Mouse (Mus musculus): ENCODE results near the gene H2-Eb1. TPM values are rescaled to one million over a fixed set of nuclear protein-coding genes. Genes with fewer than 3 reads are reported as not detected.
A peak's percentile ranks its signal among the peaks of the same experiment; 100 is the strongest.

Gene H2-Eb1
- total and polyA plus RNA-seq, 3 experiments = 28.9 to 74.4 (median 36.5) TPM

DNA sequence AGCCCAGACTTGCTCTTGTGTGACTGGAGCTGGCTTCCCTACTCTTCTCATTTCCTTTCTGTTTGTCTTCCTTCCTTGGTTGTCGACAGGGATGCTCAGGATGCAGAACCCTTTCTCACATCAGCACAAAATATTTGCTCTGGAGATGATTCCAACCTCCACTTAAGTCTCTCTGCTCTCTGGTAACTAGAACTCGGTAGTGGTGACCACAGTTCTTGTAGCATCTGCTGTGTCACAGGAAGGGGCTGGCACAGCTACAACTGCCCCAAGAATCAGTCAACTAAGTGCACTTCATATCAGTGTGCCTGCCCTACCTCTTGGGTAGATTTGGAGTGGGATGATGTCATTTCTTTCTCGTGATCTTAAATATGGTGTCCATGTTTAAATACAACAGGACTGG is 40.4 kb downstream of the H2-Eb1 start:
- Histone ChIP-seq H3K36me3 (ENCODE audit: control insufficient read depth, insufficient read depth, low read length) (no peaks in the 10 kb centered on the region), H3K4me1 (ENCODE audit: control insufficient read depth, insufficient read depth, low read length) (no peaks in the 10 kb centered on the region; the same call in 1 of the 2 replicates), H3K9ac (ENCODE audit: low read depth, low read length) (no peak overlapping the region), H3K27ac (no peak overlapping the region), H3K79me2 (replicated peaks; ENCODE audit: control insufficient read depth, insufficient read depth, low read length) (no peaks in the 10 kb centered on the region), H3K4me3 (no peak overlapping the region), H3K27me3 (ENCODE audit: control insufficient read depth, insufficient read depth, low read length) (no peaks in the 10 kb centered on the region)
- 41% methylated on average over 3 of the region's 3 CpGs for WGBS
- DNase-seq = no peak
- intact Hi-C loops (cut with DNase I) = loop anchor here (10.0 kb wide), 1 partner anchor 251 kb away; the partner anchor contains the start of gene H2-Oa
- TF ChIP-seq CTCF (IDR thresholded peaks at IDR 0.05) (no peak), EP300 (IDR thresholded peaks at IDR 0.05; ENCODE audit: insufficient read depth, low read depth, low read length) (no peak), POLR2A (IDR thresholded peaks at IDR 0.05; ENCODE audit: insufficient read depth, low read depth, low read length) (no peak)

DNA sequence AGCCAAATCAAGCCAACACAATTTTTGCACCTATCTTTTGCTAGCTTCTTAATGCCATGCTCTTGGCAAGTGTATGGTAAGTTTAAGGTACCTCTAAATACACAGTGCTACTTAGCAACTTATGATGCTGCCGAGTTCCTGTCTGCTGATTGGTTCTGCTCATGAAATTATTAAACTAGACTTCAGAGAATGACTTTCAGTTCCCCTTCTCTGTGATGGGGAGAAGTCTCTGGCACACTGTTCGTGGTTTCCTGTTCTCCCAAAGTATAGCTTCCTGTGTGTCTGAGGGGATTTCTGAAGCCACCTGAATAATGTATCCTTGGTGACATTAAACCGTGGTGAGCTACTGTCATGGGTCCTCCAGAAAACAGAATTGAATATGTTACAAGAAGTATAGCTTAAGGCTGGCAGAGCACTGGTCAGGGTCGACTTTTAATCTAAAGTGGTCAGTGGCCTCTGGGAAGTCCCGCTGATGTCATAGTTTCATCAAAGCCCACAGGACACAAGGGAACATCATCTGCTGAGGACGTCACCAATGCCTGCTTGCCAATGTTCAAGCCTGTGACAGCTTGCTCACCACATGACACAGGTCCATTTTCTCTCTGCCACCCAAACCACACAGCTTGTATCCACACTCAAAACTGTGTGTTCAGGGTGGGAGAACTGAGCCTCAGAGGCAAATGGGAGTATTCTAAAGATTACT is 42.1 kb downstream of the H2-Eb1 start:
- H3K79me2 ChIP-seq (replicated peaks; ENCODE audit: control insufficient read depth, insufficient read depth, low read length) = no peaks in the 10 kb centered on the region
- TF ChIP-seq POLR2A (IDR thresholded peaks at IDR 0.05; ENCODE audit: insufficient read depth, low read depth, low read length) = no peak
- no peak overlapping the region for H3K9ac ChIP-seq (ENCODE audit: low read depth, low read length)
- no peaks in the 10 kb centered on the region for H3K27me3 ChIP-seq (ENCODE audit: control insufficient read depth, insufficient read depth, low read length)
- intact Hi-C loops (cut with DNase I) = loop anchor here (2.0 to 10.0 kb wide), 2 partner anchors 177 to 253 kb away; partner anchors contain the start of gene H2-Oa
- no peak overlapping the region for H3K27ac ChIP-seq
- peak in 1 of 2 experiments; percentile 71 for DNase-seq
- WGBS = 35% methylated on average over 6 of the region's 6 CpGs
- no peaks in the 10 kb centered on the region for H3K4me1 ChIP-seq (ENCODE audit: control insufficient read depth, insufficient read depth, low read length)
- H3K4me3 ChIP-seq = no peak overlapping the region
- no peaks in the 10 kb centered on the region for H3K36me3 ChIP-seq (ENCODE audit: control insufficient read depth, insufficient read depth, low read length)

DNA sequence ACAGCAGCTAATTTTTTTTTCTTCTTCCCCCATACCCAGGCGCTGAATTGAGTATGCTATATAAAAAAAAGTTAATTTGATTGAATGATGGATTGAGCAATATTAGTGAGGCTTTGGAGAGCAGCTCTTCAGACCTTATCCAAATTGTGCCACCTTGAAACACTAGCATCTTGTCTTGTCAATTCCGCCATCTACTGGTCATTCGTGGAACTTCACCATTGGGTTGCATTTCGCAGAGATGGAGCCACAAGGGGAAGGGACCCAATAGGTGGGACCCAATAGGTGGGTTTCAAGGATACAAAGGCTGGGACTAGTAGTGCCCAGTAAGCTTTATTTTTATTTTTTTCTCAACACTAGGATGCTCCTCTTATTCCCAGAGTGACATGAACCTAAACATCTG is 43.8 kb downstream of the H2-Eb1 start:
- intact Hi-C loops (cut with DNase I) = loop anchor here (1.0 to 10.0 kb wide), 3 partner anchors 99 to 255 kb away; partner anchors contain the start of gene H2-Oa

DNA sequence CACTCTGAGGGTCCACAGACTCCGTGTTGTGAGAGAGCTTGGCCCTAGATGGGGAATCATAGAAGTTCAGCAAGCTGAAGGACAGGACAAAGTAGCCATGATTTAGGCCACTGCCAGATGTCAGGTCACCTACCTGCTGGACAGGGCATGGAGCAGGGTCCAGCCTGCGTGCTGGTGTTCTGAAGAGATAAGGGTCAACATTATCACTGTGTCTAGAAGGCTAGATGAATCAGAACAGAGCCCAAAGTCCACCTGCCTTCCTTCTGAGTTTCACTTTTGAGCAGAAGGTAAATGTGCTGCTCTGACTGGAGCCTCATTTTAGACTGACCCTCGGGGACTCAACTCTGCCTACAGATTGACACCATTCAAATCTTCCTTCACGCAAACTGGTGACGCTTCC is 48.9 kb downstream of the H2-Eb1 start, which contains the start of gene Btnl2:
Btnl2 (plus strand) TSS at position 284 of the 400 bp plus-strand sequence.
- H3K4me1 ChIP-seq (ENCODE audit: control insufficient read depth, insufficient read depth, low read length) = no peaks in the 10 kb centered on the region; the same call in 1 of the 2 replicates
- no peaks in the 10 kb centered on the region for H3K36me3 ChIP-seq (ENCODE audit: control insufficient read depth, insufficient read depth, low read length)
- 78% methylated on average over 5 of the region's 5 CpGs for WGBS
- no peak within 1 kb of the TSS for H3K9ac ChIP-seq (ENCODE audit: low read depth, low read length)
- DNase-seq = no peak
- H3K79me2 ChIP-seq (replicated peaks; ENCODE audit: control insufficient read depth, insufficient read depth, low read length) = no peaks in the 10 kb centered on the region
- TF ChIP-seq CTCF (IDR thresholded peaks at IDR 0.05) (no peak), POLR2A (IDR thresholded peaks at IDR 0.05; ENCODE audit: insufficient read depth, low read depth, low read length) (no peak), EP300 (IDR thresholded peaks at IDR 0.05; ENCODE audit: insufficient read depth, low read depth, low read length) (no peak)
- H3K4me3 ChIP-seq = no peak within 1 kb of the TSS
- H3K27me3 ChIP-seq (ENCODE audit: control insufficient read depth, insufficient read depth, low read length) = peaks cover 3% of the 10 kb centered on the region; the same call in 1 of the 2 replicates
- intact Hi-C loops (cut with DNase I) = no loop called here
- peak within 1 kb of the TSS; percentile 5; the same call in 1 of the 2 replicates for H3K27ac ChIP-seq

More for the DNA sequence above, 43.8 kb downstream of the H2-Eb1 start:
- Histone ChIP-seq H3K27me3 (ENCODE audit: control insufficient read depth, insufficient read depth, low read length) (0 out of 2 replicates have a peak, but pooled peaks cover 3% of the 10 kb centered on the region), H3K4me3 (no peak overlapping the region), H3K36me3 (ENCODE audit: control insufficient read depth, insufficient read depth, low read length) (no peaks in the 10 kb centered on the region), H3K9ac (ENCODE audit: low read depth, low read length) (no peak overlapping the region), H3K27ac (no peak overlapping the region), H3K4me1 (ENCODE audit: control insufficient read depth, insufficient read depth, low read length) (no peaks in the 10 kb centered on the region), H3K79me2 (replicated peaks; ENCODE audit: control insufficient read depth, insufficient read depth, low read length) (no peaks in the 10 kb centered on the region)
- TF ChIP-seq CTCF (IDR thresholded peaks at IDR 0.05) (peak; percentile 92), POLR2A (IDR thresholded peaks at IDR 0.05; ENCODE audit: insufficient read depth, low read depth, low read length) (no peak), EP300 (IDR thresholded peaks at IDR 0.05; ENCODE audit: insufficient read depth, low read depth, low read length) (0 out of 2 replicates have a peak, but pooled peaks have one; percentile 19)
- DNase-seq = peak; percentile 58 to 74
- 2% methylated on average over 4 of the region's 4 CpGs for WGBS

DNA sequence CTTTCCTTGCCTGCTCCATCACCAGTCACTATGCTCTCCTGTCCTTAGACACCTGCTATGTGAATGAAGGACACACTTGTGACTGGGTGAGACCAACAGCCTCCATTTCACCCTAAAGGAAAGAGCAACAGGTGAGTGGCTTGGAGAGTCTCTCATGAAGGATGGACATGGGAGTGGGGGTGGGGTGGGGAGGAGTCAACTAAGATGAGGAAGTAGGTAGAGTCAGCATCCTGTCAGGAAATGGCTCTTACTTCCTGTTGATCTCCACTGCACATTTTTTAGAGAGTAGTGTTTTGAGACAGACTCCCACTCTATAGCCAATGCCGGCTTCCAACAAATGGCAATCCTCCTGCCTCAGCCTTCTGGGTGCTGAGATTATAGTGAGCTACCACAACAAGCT is 49.3 kb downstream of the H2-Eb1 start:
- DNase-seq = no peak
- 48% methylated on average over 1 of the region's 1 CpGs for WGBS
- intact Hi-C loops (cut with DNase I) = no loop called here
- H3K36me3 ChIP-seq (ENCODE audit: control insufficient read depth, insufficient read depth, low read length) = no peaks in the 10 kb centered on the region
- H3K4me1 ChIP-seq (ENCODE audit: control insufficient read depth, insufficient read depth, low read length) = no peaks in the 10 kb centered on the region; the same call in 1 of the 2 replicates
- no peaks in the 10 kb centered on the region for H3K79me2 ChIP-seq (replicated peaks; ENCODE audit: control insufficient read depth, insufficient read depth, low read length)
- peaks cover 4% of the 10 kb centered on the region; the same call in 1 of the 2 replicates for H3K27me3 ChIP-seq (ENCODE audit: control insufficient read depth, insufficient read depth, low read length)
- H3K9ac ChIP-seq (ENCODE audit: low read depth, low read length) = no peak overlapping the region
- H3K27ac ChIP-seq = peak overlapping the region; percentile 5; the same call in 1 of the 2 replicates
- H3K4me3 ChIP-seq = no peak overlapping the region
- TF ChIP-seq EP300 (IDR thresholded peaks at IDR 0.05; ENCODE audit: insufficient read depth, low read depth, low read length) (no peak), POLR2A (IDR thresholded peaks at IDR 0.05; ENCODE audit: insufficient read depth, low read depth, low read length) (no peak), CTCF (IDR thresholded peaks at IDR 0.05) (no peak)

DNA sequence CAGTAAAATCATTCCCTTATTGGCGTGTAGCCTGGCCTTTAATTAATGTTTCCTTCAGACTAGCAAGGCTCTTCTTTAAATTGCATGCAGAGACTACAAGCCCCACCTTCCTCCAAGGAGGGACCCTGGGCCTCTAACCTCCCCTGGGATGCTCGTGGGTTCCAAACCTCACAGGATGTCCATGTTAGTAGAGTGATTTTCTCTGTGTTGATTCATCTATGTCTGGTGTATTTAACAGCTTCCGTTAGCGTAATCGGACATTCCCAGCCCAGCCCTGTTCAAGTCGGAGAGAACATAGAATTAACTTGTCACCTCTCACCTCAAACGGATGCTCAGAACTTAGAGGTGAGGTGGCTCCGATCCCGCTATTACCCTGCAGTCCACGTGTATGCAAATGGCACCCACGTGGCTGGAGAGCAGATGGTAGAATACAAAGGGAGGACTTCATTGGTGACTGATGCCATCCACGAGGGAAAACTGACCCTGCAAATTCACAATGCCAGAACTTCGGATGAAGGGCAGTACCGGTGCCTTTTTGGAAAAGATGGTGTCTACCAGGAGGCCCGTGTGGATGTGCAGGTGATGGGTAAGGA is 57.4 kb downstream of the H2-Eb1 start:
- Histone ChIP-seq H3K4me1 (ENCODE audit: control insufficient read depth, insufficient read depth, low read length) (no peaks in the 10 kb centered on the region), H3K9ac (ENCODE audit: low read depth, low read length) (no peak overlapping the region), H3K79me2 (replicated peaks; ENCODE audit: control insufficient read depth, insufficient read depth, low read length) (no peaks in the 10 kb centered on the region), H3K27me3 (ENCODE audit: control insufficient read depth, insufficient read depth, low read length) (peaks cover 1% of the 10 kb centered on the region), H3K27ac (no peak overlapping the region), H3K4me3 (no peak overlapping the region), H3K36me3 (ENCODE audit: control insufficient read depth, insufficient read depth, low read length) (no peaks in the 10 kb centered on the region)
- 74% methylated on average over 15 of the region's 15 CpGs for WGBS
- TF ChIP-seq EP300 (IDR thresholded peaks at IDR 0.05; ENCODE audit: insufficient read depth, low read depth, low read length) (no peak), POLR2A (IDR thresholded peaks at IDR 0.05; ENCODE audit: insufficient read depth, low read depth, low read length) (no peak), CTCF (IDR thresholded peaks at IDR 0.05) (no peak)
- intact Hi-C loops (cut with DNase I) = no loop called here
- DNase-seq = no peak

All from heart, adult 2 months (tissue).